Mouse (Mus musculus) cortical plate, adult 2 months (tissue): ENCODE data around the gene Crybb3.

Experiments used
- CTCF ChIP-seq: fragments of 200-500 bp; IDR thresholded peaks from 2 replicates; pipeline ENCODE4 v1.5.1; 2011; ENCODE audit warnings: mild to moderate bottlenecking, control low read depth, low read length; ENCODE audit not compliant: insufficient read depth; ENCODE audit errors: extremely low read depth
- POLR2A ChIP-seq: fragments of 200-500 bp; IDR thresholded peaks from 2 replicates; pipeline ENCODE4 v1.6.1; 2011; ENCODE audit warnings: mild to moderate bottlenecking, low read length, control low read depth; ENCODE audit not compliant: insufficient read depth; ENCODE audit errors: extremely low read depth

- TF ChIP-seq CTCF (no peak), POLR2A (no peak)
These were observed 5.6 kb upstream of the Crybb3 start for GRCm38 (mm10) chr5:113086990-113087389.
